Mouse (Mus musculus): ENCODE data around the gene Tapt1. TPM values are rescaled to one million over a fixed set of nuclear protein-coding genes. Genes with fewer than 3 reads are reported as not detected.
A peak's percentile ranks its signal among the peaks of the same experiment; 100 is the strongest.
"Not testable (repeated sequence)": the region's sequence is repeated elsewhere in the genome, so short reads cannot be mapped to it uniquely, and the experiment has no call there.

The Tapt1 gene
- polyA plus RNA-seq, 1 experiment from 2014 or later = 26.9 TPM

DNA sequence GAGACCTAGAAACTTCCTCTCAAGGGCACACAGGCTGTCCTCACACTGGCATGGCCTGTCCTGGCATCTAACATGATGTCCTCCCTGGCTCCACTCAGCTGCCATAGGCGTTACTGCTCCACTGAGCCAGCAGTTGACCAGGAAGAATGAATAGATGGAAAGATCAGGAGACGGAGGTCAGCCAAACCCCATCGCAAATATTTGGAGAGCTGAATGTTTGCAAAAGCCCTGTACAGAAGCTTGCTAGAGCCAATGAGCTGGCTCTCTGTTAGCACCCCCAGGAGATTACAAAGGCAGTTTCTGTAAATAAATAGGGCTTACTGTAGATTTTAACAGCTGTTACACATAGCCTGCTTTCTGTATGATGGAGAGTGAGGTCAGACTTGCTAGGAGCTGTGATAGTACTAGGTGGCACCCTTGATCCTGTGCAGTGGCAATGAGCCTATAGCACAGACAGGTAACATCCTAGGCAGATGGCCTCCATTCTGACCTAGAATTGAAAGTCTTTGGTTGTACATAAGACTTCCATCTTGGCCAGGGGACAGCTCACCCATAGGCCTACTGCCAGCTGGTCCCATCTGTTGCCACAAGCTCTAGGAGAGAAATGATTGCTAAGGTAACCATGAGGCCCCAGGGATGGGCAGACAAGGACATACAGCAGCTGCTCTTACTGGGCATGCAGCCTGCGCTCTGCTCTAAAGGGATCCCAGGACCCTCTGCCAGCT is 74.9 kb downstream of the Tapt1 start:
- H3K9me3 ChIP-seq = no peaks in the 10 kb centered on the region; the same call in 1 of the 2 replicates
- H3K4me1 ChIP-seq (replicated peaks) = no peaks in the 10 kb centered on the region
- WGBS = 80% methylated on average over 4 of the region's 4 CpGs
- no peak overlapping the region for H3K27ac ChIP-seq (replicated peaks)
- H3K4me3 ChIP-seq = no peak overlapping the region
- no peaks in the 10 kb centered on the region for H3K36me3 ChIP-seq
- no peaks in the 10 kb centered on the region for H3K27me3 ChIP-seq
- peak; percentile 53; the same call in 1 of the 2 replicates for ATAC-seq (ENCODE audit: low read depth)
- H3K9ac ChIP-seq = no peak overlapping the region
- no peak overlapping the region for H3K4me2 ChIP-seq

- H3K9ac ChIP-seq = no peak overlapping the region
- no peak for ATAC-seq (ENCODE audit: low read depth)
- H3K4me2 ChIP-seq = no peak overlapping the region
- H3K9me3 ChIP-seq = no peaks in the 10 kb centered on the region; the same call in 1 of the 2 replicates
- 89% methylated on average over 3 of the region's 3 CpGs for WGBS
- H3K27me3 ChIP-seq = no peaks in the 10 kb centered on the region
- H3K27ac ChIP-seq (replicated peaks) = no peak overlapping the region
- no peaks in the 10 kb centered on the region for H3K36me3 ChIP-seq
- H3K4me3 ChIP-seq = no peak overlapping the region
- H3K4me1 ChIP-seq (replicated peaks) = peaks cover 4% of the 10 kb centered on the region; the same call in 1 of the 2 replicates
Measured at GRCm38 (mm10) chr5:44147732-44148131, 78.7 kb downstream of the Tapt1 start.

GRCm38 (mm10) chr5:44146437-44147332 is 79.7 kb downstream of the Tapt1 start:
- Histone ChIP-seq H3K27ac (replicated peaks) (no peak overlapping the region), H3K27me3 (no peaks in the 10 kb centered on the region), H3K4me3 (no peak overlapping the region), H3K4me2 (no peak overlapping the region), H3K4me1 (replicated peaks) (peaks cover 4% of the 10 kb centered on the region; the same call in 1 of the 2 replicates), H3K36me3 (no peaks in the 10 kb centered on the region), H3K9me3 (no peaks in the 10 kb centered on the region; the same call in 1 of the 2 replicates), H3K9ac (no peak overlapping the region)
- WGBS = 85% methylated on average over 6 of the region's 6 CpGs
- no peak for ATAC-seq (ENCODE audit: low read depth)

- peaks cover 4% of the 10 kb centered on the region; the same call in 1 of the 2 replicates for H3K4me1 ChIP-seq (replicated peaks)
- H3K4me3 ChIP-seq = no peak overlapping the region
- no peak overlapping the region for H3K9ac ChIP-seq
- 25% methylated on average over 8 of the region's 8 CpGs for WGBS
- ATAC-seq (ENCODE audit: low read depth) = no peak
- no peaks in the 10 kb centered on the region for H3K27me3 ChIP-seq
- H3K4me2 ChIP-seq = no peak overlapping the region
- no peaks in the 10 kb centered on the region for H3K9me3 ChIP-seq
- no peaks in the 10 kb centered on the region for H3K36me3 ChIP-seq
- no peak overlapping the region for H3K27ac ChIP-seq (replicated peaks)
Measured at GRCm38 (mm10) chr5:44143467-44144235, 82.8 kb downstream of the Tapt1 start.

GRCm38 (mm10) chr5:44127487-44127886 is 98.9 kb downstream of the Tapt1 start:
- H3K9me3 ChIP-seq = no peaks in the 10 kb centered on the region
- ATAC-seq (ENCODE audit: low read depth) = no peak
- H3K27me3 ChIP-seq = no peaks in the 10 kb centered on the region
- no peaks in the 10 kb centered on the region for H3K4me1 ChIP-seq (replicated peaks)
- 86% methylated on average over 4 of the region's 4 CpGs for WGBS
- no peak overlapping the region for H3K9ac ChIP-seq
- H3K4me3 ChIP-seq = no peak overlapping the region
- no peak overlapping the region for H3K4me2 ChIP-seq
- no peaks in the 10 kb centered on the region for H3K36me3 ChIP-seq
- H3K27ac ChIP-seq (replicated peaks) = no peak overlapping the region

DNA sequence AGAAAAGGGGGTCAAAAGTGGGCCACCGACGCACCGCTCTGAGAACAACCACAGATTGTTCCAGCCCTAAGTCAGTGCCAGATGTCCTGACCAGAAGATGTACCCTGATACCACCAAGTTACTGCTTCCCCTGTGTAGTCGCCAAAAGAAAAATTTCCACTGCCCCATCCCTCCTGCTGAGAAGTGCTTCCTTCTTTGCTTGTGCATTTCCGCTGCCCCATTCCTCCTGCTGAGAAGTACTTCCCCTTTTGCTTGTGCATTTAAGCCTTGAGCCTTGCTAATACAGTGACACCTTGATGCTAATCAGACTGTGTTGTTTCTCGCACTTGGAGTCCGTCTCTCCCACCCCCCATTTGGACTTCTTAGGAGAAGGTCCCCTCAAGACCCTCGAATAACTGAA is 99.9 kb downstream of the Tapt1 start:
- not testable (repeated sequence) for H3K4me1 ChIP-seq (replicated peaks); H3K36me3 ChIP-seq; H3K4me3 ChIP-seq; H3K4me2 ChIP-seq; H3K27me3 ChIP-seq; H3K9ac ChIP-seq; H3K27ac ChIP-seq (replicated peaks); ATAC-seq (ENCODE audit: low read depth); H3K9me3 ChIP-seq
- WGBS = 81% methylated on average over 8 of the region's 8 CpGs

Other genes with a start within 250 kb of the Tapt1 start
- gene Fgfbp1, start 244.8 kb downstream of the Tapt1 start, polyA plus RNA-seq (2015; fragmentation: Nextera tagmentation; extraction: Ambion mirVana) = 4.8 and 5.3 TPM in 2 replicates
- gene Prom1, start 124.6 kb downstream of the Tapt1 start, polyA plus RNA-seq (2015; fragmentation: Nextera tagmentation; extraction: Ambion mirVana) = 39.1 and 39.6 TPM in 2 replicates

All from neural tube, embryonic 13.5 days (tissue).